Mouse (Mus musculus) v-Abl transformed pro-B cells (cell line): Measurements from ENCODE around the gene Wdr72.

Experiments used
- in situ Hi-C, 2 experiments: fragments of 400-800 bp; cut with MboI; formaldehyde crosslinking; loops; one replicate each; pipeline ENCODE4 v1.15.1; 2025; ENCODE audit not compliant: unreplicated experiment in 2 of 2

Wdr72 gene

GRCm38 (mm10) chr9:74109761-74110460 lies at the start of gene Wdr72:
Wdr72 (plus strand) TSS chr9:74110356.
- in situ Hi-C loops, result loop anchor here in 1 of 2 experiments (25.0 kb wide), 1 partner anchor 1502 kb away; the partner anchor contains the start of gene Tmod2

GRCm38 (mm10) chr9:74066278-74066677 lies 43.9 kb upstream of the Wdr72 start:
- in situ Hi-C loops, result no loop called here

DNA sequence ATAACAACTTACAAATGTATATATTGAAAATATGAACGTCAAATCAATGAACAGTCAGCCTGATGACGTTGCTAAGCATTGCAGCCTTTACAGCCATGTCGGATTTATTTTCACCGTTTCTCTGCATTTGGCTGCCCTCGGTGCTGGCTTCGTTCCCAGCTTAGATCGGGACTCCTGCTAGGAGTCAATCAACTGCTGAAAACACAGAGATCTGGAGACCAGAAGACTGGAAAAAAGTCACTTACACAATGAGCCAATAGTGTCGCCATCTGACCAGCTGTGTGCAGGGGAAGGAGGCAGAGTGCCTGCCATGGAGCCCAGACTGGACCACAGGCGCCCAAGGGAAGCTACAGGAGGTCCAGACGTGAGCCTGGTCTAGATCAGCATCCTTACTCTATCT lies 43.4 kb upstream of the Wdr72 start:
- in situ Hi-C loops, result no loop called here

- in situ Hi-C loops, result no loop called here
Observed at GRCm38 (mm10) chr9:74075958-74076357, 34.2 kb upstream of the Wdr72 start.

- in situ Hi-C loops, result no loop called here
Observed at GRCm38 (mm10) chr9:74078458-74078857, 31.7 kb upstream of the Wdr72 start.

DNA sequence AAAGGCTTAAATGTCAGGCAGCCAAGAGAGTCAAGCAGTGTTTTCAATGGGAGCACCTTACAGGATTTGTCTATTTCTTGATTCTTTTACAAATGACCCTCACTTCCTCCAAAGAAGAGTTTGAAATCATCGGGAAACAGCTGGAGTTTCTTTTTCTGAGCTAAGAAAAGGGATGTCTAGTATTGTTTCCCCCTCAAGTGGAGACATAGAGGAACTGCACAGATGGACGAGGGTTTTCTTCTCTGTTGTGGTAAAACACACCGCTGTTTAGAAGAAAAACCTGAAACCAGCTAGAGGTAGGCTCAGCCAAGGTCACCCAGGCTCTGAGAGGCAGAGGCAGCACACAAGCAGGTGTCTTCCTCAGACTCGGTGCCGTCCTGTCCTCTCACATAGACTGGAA lies 29.9 kb upstream of the Wdr72 start:
- in situ Hi-C loops, result no loop called here

DNA sequence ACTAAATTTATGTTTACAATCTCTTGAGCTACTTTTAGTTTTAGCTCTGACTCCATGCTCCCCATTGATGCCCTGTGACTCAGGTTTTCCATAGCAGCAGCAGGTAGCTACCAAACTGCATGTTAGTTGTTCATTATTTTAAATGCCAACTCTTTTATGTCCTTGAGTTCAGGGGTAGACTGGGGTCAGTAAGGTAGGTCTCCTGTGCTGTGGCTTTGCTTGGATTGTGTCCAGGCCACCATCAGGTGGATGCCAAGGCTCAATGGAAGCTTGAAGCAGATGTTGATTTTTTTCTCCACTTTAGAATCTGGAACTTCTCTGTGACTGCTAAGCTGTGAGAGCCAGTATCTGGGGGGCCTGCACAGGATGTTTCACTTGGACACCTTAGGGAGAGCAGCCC lies 8.6 kb upstream of the Wdr72 start:
- in situ Hi-C loops, result loop anchor here in 1 of 2 experiments (25.0 kb wide), 1 partner anchor 1511 kb away; the partner anchor contains the start of gene Tmod2

- in situ Hi-C loops, result loop anchor here in 1 of 2 experiments (25.0 kb wide), 1 partner anchor 1510 kb away; the partner anchor contains the start of gene Tmod2
Observed at GRCm38 (mm10) chr9:74102615-74103014, 7.5 kb upstream of the Wdr72 start.

DNA sequence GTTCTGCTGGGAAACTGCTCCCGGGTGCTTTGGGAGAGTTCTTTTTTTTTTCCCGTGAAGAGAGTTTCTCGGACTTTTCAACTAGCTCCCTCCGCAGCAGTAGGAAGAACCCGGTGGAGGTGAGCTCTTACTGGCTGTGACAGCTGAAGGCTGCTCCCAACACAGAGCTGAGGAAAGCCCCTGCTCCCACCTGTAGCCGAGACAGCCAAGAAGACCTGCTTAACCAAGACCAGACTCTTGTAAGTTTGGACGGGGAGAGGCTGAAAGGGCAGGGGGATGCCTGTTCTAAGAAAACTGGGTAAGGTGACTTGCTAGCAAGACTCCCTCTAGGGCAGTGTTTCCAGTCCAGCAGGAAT lies 283 bp downstream of the Wdr72 start:
- in situ Hi-C loops, result loop anchor here in 1 of 2 experiments (25.0 kb wide), 1 partner anchor 1502 kb away; the partner anchor contains the start of gene Tmod2

GRCm38 (mm10) chr9:74112526-74112925 lies 2.4 kb downstream of the Wdr72 start:
- in situ Hi-C loops, result loop anchor here in 1 of 2 experiments (25.0 kb wide), 1 partner anchor 1500 kb away; the partner anchor contains the start of gene Tmod2

DNA sequence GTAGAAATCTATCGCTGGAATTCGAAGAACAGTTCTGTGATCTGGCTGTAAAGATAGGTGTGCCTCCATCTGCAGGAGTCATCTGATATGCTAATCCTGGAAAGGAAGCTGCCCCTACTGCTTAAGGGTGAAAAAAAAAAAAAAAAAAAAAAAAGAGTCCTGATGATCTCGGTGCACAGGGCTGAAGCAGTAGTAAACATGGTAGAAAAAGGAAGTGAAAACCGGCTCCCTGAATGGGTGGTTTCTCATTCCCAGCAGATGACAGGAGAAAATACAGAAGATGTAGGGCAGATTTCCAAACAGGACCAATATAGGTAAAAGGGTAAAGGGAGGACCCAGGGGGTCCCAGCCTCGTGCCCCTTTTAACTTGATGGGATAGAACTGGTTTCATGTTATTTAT lies 16.1 kb downstream of the Wdr72 start:
- in situ Hi-C loops, result loop anchor here (25.0 kb wide), 3 partner anchors 886 to 1161 kb away; partner anchors contain the start of gene Arpp19 (in 1 of the 2)

GRCm38 (mm10) chr9:74134010-74134409 lies 23.9 kb downstream of the Wdr72 start:
- in situ Hi-C loops, result loop anchor here (25.0 kb wide), 3 partner anchors 878 to 1153 kb away; partner anchors contain the start of gene Arpp19 (in 1 of the 2)

- in situ Hi-C loops, result loop anchor here (10.0 to 25.0 kb wide), 4 partner anchors 733 to 1145 kb away; partner anchors contain the start of gene Arpp19 (in 1 of the 2)
Observed at GRCm38 (mm10) chr9:74141864-74142263, 31.7 kb downstream of the Wdr72 start.

GRCm38 (mm10) chr9:74142705-74143104 lies 32.5 kb downstream of the Wdr72 start:
- in situ Hi-C loops, result loop anchor here (10.0 to 25.0 kb wide), 4 partner anchors 732 to 1145 kb away; partner anchors contain the start of gene Arpp19 (in 1 of the 2)

DNA sequence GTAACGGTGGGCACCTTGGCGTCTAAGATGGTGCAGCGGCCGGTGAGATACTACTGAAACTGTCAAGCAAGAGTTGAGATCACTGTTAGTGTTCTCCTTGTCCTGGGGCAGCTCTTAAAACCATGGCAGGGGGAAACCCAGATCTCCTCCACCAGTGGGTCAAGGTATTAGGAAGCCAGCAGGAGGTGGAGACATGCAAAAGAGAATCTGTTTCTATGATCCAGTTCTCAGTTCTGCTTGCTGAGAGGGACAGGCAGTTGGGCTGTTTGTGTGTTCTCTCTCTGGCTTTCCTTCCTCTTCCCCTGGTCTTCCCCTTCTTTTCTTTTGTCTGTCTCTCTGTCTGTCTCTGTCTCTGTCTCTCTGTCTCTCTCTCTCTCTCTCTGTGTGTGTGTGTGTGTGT lies 35.0 kb downstream of the Wdr72 start:
- in situ Hi-C loops, result loop anchor here (10.0 to 25.0 kb wide), 4 partner anchors 730 to 1142 kb away; partner anchors contain the start of gene Arpp19 (in 1 of the 2)

DNA sequence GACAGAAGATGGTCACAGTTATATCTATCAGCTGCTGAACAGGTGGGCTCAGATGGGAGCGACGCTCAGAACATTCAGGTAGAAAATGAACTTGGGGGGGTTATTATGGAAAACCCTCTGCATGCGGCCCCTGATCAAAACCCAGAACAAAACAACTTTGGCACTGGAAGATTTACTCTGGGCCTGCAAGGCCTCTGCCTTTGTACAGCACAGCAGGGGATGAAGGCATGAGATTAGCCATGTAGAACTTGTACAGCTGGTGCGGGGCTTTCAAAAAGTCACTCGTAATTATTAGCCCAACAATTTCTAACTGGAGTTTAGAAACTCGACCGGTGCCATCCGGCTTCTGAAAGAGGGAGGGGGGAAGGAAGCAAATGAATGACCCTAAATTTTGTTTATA lies 38.1 kb downstream of the Wdr72 start:
- in situ Hi-C loops, result loop anchor here (10.0 to 25.0 kb wide), 4 partner anchors 726 to 1139 kb away; partner anchors contain the start of gene Arpp19 (in 1 of the 2)

DNA sequence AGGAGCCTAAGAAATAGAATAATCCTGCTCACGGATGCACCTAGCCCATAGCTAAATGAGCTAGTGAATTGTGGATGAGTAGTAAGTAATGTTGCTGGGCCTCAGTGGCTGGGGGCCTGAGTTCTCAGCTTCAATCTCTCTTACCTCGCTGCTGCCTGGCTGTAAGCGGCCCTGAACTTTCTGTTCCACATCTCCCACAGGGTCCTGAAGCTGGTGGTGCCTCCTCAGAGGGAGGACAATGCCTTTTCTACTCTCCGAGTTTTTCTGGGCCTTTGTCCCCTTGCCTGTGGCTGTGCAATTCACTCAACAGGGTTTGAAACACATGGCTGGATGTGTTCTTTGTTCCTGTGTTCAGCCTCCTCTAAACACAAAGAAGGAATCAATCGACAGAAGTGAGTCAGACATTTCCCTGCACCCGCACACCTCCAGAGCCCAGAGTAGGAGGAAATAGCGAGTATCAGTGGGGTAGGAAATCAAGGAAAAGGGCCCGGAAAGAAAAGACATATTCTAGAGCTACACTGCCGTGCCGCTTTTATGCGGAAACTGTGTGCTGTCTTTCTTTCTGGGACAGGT lies 50.3 kb downstream of the Wdr72 start:
- in situ Hi-C loops, result no loop called here

DNA sequence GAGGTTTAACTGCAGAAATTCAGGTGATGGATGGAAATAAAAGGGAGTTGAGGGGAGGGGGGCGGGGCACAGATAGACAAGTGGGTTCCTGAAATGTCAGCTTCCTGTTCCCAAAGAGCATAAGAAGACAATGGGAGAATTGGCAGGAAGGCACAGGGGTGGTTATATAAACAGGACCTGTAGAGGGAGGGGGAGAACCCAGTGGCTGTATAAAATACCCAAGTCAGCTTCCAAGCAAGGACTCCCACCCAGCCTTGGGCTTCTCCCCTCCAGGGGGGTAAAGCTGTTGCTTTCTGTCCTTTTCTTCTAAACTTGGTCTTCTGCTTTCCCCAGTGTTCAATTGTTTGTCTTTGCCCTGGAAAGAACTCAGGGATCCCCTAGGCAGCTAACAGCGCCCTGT lies 55.5 kb downstream of the Wdr72 start:
- in situ Hi-C loops, result no loop called here

- in situ Hi-C loops, result no loop called here
Observed at GRCm38 (mm10) chr9:74169904-74170303, 59.7 kb downstream of the Wdr72 start.

DNA sequence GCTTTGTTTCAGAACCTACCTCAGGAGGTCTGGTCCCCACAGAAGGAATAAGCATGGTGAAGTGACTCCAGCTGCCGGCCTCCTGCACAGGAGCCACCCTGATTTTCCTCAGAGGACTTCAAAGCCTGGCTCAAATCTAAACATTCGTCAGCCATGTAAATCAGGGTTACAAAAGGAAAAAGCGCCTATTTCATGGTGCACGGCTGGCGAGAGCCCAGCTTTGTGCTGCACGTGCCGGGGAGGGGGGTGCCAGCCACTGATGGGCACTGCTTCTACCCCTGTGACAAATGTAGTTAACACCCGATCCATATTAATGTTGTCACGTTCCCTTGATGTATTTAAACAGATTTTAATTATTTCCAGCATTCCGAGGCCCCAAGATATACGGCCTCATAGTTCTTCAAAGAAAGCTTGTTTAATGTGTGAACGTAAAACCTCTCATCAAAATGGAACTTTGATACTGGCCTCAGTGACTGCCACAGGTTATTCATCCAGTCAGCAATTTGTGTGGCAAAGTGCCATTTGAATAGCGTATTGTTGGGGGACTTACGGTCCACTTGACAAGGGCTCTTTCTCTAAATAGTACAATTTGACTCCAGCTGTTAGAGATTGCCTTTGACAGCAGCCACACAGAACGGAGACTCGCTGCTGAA lies 76.7 kb downstream of the Wdr72 start:
- in situ Hi-C loops, result no loop called here
